18 mouse cellular contexts compared by ENCODE assay signal in the genomic region with DNA sequence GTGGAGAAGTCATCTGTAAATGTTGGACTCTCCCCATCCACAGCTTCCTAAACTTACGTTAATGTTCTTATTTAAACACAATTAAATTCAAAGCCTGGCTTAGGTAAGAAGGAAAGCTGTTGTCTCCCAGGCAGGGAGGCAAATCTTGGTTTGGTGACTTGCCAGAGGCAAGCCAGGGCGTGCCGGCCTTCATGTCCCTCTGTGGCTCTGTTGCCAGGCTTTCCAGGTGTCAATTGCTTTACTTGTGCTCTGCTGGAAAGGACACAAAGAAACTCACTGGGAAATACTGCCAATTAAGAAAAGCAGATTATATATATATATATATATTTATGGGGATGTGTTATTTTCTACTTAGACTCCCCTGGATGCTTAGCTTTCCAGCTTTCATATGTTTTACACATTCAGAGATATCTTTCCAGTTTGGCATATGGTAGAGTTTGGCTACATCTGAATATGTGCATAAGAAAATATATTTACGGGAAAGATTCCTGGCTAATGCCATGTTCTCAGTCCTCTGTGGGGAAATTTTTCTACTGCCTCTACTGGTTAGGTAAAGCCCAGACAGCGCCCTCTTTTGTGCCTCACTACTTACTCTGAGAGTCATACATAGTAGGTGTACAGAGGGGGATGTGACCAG.
DNase-seq lines count a peak whose midpoint lies in the region; ATAC-seq lines count a peak whose summit lies in the region.
"Had no signal": no experiment of that assay in that cellular context is flagged by ENCODE, and none has a peak within 500 bp of the region (broad histone marks: within the 10 kb centered on the region; RNA-seq: fewer than 3 reads in every experiment).

No protein-coding gene starts in this region.

- H3K4me1 ChIP-seq in embryonic facial prominence, embryonic 14.5 days (ENCODE audit: control insufficient read depth, insufficient read depth, low read length) = peaks cover 6% of the 10 kb centered on the region
- H3K4me1 ChIP-seq in embryonic facial prominence, embryonic 10.5 days = no peaks in the 10 kb centered on the region
- H3K4me1 ChIP-seq: heart, embryonic 13.5 days; kidney, embryonic 15.5 days; liver, embryonic 12.5 days; midbrain, embryonic 10.5 days had no signal

- H3K4me3 ChIP-seq in embryonic facial prominence, embryonic 14.5 days (ENCODE audit: low read depth, low read length) = no peak overlapping the region
- H3K4me3 ChIP-seq in embryonic facial prominence, embryonic 10.5 days = no peak overlapping the region
- H3K4me3 ChIP-seq: heart, embryonic 13.5 days; kidney, embryonic 15.5 days; layer of hippocampus, adult 2 months; liver, embryonic 12.5 days; midbrain, embryonic 10.5 days had no signal

- no peaks in the 10 kb centered on the region for H3K36me3 ChIP-seq in embryonic facial prominence, embryonic 14.5 days (ENCODE audit: control insufficient read depth, insufficient read depth, low read length)
- H3K36me3 ChIP-seq in embryonic facial prominence, embryonic 10.5 days (replicated peaks) = no peaks in the 10 kb centered on the region
- H3K36me3 ChIP-seq: heart, embryonic 13.5 days; kidney, embryonic 15.5 days; liver, embryonic 12.5 days; midbrain, embryonic 10.5 days had no signal

- H3K4me2 ChIP-seq in embryonic facial prominence, embryonic 14.5 days (ENCODE audit: low read depth, low read length) = no peak overlapping the region
- H3K4me2 ChIP-seq: heart, embryonic 13.5 days; kidney, embryonic 15.5 days; liver, embryonic 12.5 days had no signal

- 75% methylated on average over 5 of the region's 5 CpGs for WGBS in embryonic facial prominence, embryonic 14.5 days
- WGBS in embryonic facial prominence, embryonic 10.5 days = 87% methylated on average over 5 of the region's 5 CpGs

- H3K9ac ChIP-seq in embryonic facial prominence, embryonic 14.5 days (ENCODE audit: low read depth, low read length) = no peak overlapping the region
- H3K9ac ChIP-seq: heart, embryonic 13.5 days; kidney, embryonic 15.5 days; liver, embryonic 12.5 days had no signal

- H3K27ac ChIP-seq in embryonic facial prominence, embryonic 14.5 days (replicated peaks; ENCODE audit: low read depth, low read length) = no peak overlapping the region
- no peak overlapping the region for H3K27ac ChIP-seq in embryonic facial prominence, embryonic 10.5 days (replicated peaks)
- H3K27ac ChIP-seq: heart, embryonic 13.5 days; kidney, embryonic 15.5 days; layer of hippocampus, adult 2 months; liver, embryonic 12.5 days; midbrain, embryonic 10.5 days; stomach, postnatal 0 days had no signal

- DNase-seq in embryonic facial prominence, embryonic 14.5 days (ENCODE audit: low spot score) = peak; percentile 75
- DNase-seq in embryonic facial prominence, embryonic 10.5 days (ENCODE audit: low spot score) = no peak
- DNase-seq in layer of hippocampus, adult 11-12 months (ENCODE audit: low spot score) = peak; percentile 18
- DNase-seq in layer of hippocampus, adult 9-10 months (ENCODE audit: low spot score) = no peak
- peak; percentile 7 for DNase-seq in ovary, postnatal 36 days (ENCODE audit: low spot score)
- DNase-seq in ovary, postnatal 14 days (ENCODE audit: low spot score) = no peak
- DNase-seq in gonadal fat pad, adult 2 months (ENCODE audit: low read depth) = peak; percentile 79
- DNase-seq in neural tube, embryonic 10.5 days (ENCODE audit: extremely low spot score, low spot score) = no peak
- DNase-seq: cerebellum, adult 18-20 months; thymus, postnatal 4 days had no signal

- no peaks in the 10 kb centered on the region for H3K27me3 ChIP-seq in embryonic facial prominence, embryonic 14.5 days (replicated peaks; ENCODE audit: control insufficient read depth, insufficient read depth, low read length)
- H3K27me3 ChIP-seq in embryonic facial prominence, embryonic 10.5 days (replicated peaks; ENCODE audit: low read depth, poor library complexity, severe bottlenecking) = no peaks in the 10 kb centered on the region
- H3K27me3 ChIP-seq: heart, embryonic 13.5 days; kidney, embryonic 15.5 days; liver, embryonic 12.5 days had no signal

- ATAC-seq in embryonic facial prominence, embryonic 14.5 days (ENCODE audit: low read depth) = peak; percentile 36; the same call in 1 of the 2 replicates
- ATAC-seq: inflammation-experienced regulatory T-cells, adult 6 months; liver, embryonic 12.5 days; lung, postnatal 0 days had no signal

- no peaks in the 10 kb centered on the region for H3K9me3 ChIP-seq in embryonic facial prominence, embryonic 14.5 days (ENCODE audit: control insufficient read depth, low read length)
- H3K9me3 ChIP-seq in embryonic facial prominence, embryonic 10.5 days = no peaks in the 10 kb centered on the region
- H3K9me3 ChIP-seq: heart, embryonic 13.5 days; kidney, embryonic 15.5 days; liver, embryonic 12.5 days; midbrain, embryonic 10.5 days had no signal

Comparison
In these comparisons a context has a peak if more than half of its experiments do, and no peak if none do; other contexts are left out.
1. DNase-seq: peak in embryonic facial prominence, embryonic 14.5 days (single experiment), layer of hippocampus, adult 11-12 months (single experiment), ovary, postnatal 36 days (single experiment) and gonadal fat pad, adult 2 months (single experiment); none in embryonic facial prominence, embryonic 10.5 days (single experiment), layer of hippocampus, adult 9-10 months (single experiment), ovary, postnatal 14 days (single experiment) and neural tube, embryonic 10.5 days (single experiment).